Mouse (Mus musculus) stomach, postnatal 0 days (tissue): Measurements from ENCODE around the gene Rasgef1b. TPM values are rescaled to one million over a fixed set of nuclear protein-coding genes. Genes with fewer than 3 reads are reported as not detected.

Source experiments
- ATAC-seq: fragments of 200-750 bp; cut with Nextera tagmentation; 2 replicates; pipeline ENCODE4 v1.8.0; 2017; ENCODE audit not compliant: low FRiP score, low TSS enrichment
- DNase-seq: peaks from one replicate; pipeline ENCODE4 v3.0.0-alpha.2; 2016; ENCODE audit warnings: low spot score
- H3K27ac ChIP-seq: fragments of 300-500 bp; sonication (generic); replicated peaks from 2 replicates; pipeline ENCODE4 v1.5.1; 2014; ENCODE audit warnings: mild to moderate bottlenecking, control low read depth
- H3K27me3 ChIP-seq: fragments of 300-500 bp; sonication (generic); 2 replicates; pipeline ENCODE4 v1.6.1; 2014; ENCODE audit warnings: low read length; ENCODE audit not compliant: control insufficient read depth, insufficient read depth
- H3K36me3 ChIP-seq: fragments of 300-500 bp; sonication (generic); 2 replicates; pipeline ENCODE4 v1.6.1; 2014; ENCODE audit warnings: low read length, mixed read lengths; ENCODE audit not compliant: control insufficient read depth, insufficient read depth
- H3K4me1 ChIP-seq: fragments of 300-500 bp; sonication (generic); replicated peaks from 2 replicates; pipeline ENCODE4 v1.6.1; 2014; ENCODE audit warnings: antibody characterized with exemption; ENCODE audit not compliant: control insufficient read depth, insufficient read depth
- H3K4me2 ChIP-seq: fragments of 300-500 bp; sonication (generic); replicated peaks from 2 replicates; pipeline ENCODE4 v1.6.1; 2014; ENCODE audit warnings: low read depth, mild to moderate bottlenecking, control low read depth, moderate library complexity
- H3K4me3 ChIP-seq: fragments of 300-500 bp; sonication (generic); 2 replicates; pipeline ENCODE4 v1.5.1; 2014; ENCODE audit warnings: low read depth, low read length, control low read depth
- H3K9ac ChIP-seq: fragments of 300-500 bp; sonication (generic); 2 replicates; pipeline ENCODE4 v1.6.1; 2014; ENCODE audit warnings: mild to moderate bottlenecking, low read length, control low read depth, mixed read lengths
- H3K9me3 ChIP-seq: fragments of 300-500 bp; sonication (generic); 2 replicates; pipeline ENCODE4 v1.6.1; 2016; ENCODE audit warnings: low read length; ENCODE audit not compliant: control insufficient read depth
- CTCF ChIP-seq: IDR thresholded peaks from 2 replicates; pipeline ENCODE4 v1.5.1; 2016; ENCODE audit warnings: antibody characterized with exemption, low read depth, mild to moderate bottlenecking, moderate library complexity
- EP300 ChIP-seq: optimal IDR thresholded peaks from 2 replicates; pipeline ENCODE3; 2016; ENCODE audit warnings: antibody characterized with exemption
- WGBS: fragments of 180-500 bp; shearing (Covaris S2); extraction: QIAGEN DNeasy Blood & Tissue Kit; methylation state at CpG from one replicate; pipeline ENCODE4 v1.1.7; 2014; 5-methylcytosine and 5-hydroxymethylcytosine counted together
- polyA plus RNA-seq: library from polyadenylated mRNA; unstranded; fragments of >200 nt; fragmentation: Nextera tagmentation; extraction: Ambion mirVana; gene quantifications from 2 replicates; pipeline ENCODE4 v1.2.1, GENCODE M21; 2015

The Rasgef1b gene
- polyA plus RNA-seq, 1 experiment from 2014 or later, result 37.4 TPM

DNA sequence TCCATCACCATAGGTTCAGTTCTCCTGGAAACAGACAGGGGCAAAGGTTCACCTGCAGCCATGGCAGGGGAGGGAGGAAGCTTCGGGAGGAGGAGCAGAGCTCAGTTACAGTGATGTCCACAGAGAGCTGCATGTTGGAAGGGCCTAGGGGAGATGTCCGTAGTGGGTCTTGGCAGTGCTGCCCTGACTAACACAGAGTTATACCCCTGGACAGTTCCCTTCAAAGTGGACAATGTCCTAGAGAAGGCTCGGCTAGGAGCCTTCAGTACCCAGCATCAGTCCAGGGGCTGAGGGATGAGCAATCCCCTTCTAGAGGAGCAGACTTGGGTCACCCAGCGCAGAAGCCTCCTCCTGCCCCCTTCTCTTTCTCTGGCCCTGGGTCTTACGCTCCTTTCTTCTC is 121.3 kb downstream of the Rasgef1b start:
- no peak overlapping the region for H3K4me2 ChIP-seq
- no peaks in the 10 kb centered on the region for H3K4me1 ChIP-seq
- H3K27me3 ChIP-seq, result no peaks in the 10 kb centered on the region
- no peak for TF ChIP-seq CTCF
- TF ChIP-seq EP300, result no peak
- H3K36me3 ChIP-seq, result no peaks in the 10 kb centered on the region
- 74% methylated on average over 5 of the region's 5 CpGs for WGBS
- DNase-seq (no peak), ATAC-seq (no peak)
- no peak overlapping the region for H3K27ac ChIP-seq
- H3K9me3 ChIP-seq, result no peaks in the 10 kb centered on the region
- no peak overlapping the region for H3K9ac ChIP-seq
- no peak overlapping the region for H3K4me3 ChIP-seq

DNA sequence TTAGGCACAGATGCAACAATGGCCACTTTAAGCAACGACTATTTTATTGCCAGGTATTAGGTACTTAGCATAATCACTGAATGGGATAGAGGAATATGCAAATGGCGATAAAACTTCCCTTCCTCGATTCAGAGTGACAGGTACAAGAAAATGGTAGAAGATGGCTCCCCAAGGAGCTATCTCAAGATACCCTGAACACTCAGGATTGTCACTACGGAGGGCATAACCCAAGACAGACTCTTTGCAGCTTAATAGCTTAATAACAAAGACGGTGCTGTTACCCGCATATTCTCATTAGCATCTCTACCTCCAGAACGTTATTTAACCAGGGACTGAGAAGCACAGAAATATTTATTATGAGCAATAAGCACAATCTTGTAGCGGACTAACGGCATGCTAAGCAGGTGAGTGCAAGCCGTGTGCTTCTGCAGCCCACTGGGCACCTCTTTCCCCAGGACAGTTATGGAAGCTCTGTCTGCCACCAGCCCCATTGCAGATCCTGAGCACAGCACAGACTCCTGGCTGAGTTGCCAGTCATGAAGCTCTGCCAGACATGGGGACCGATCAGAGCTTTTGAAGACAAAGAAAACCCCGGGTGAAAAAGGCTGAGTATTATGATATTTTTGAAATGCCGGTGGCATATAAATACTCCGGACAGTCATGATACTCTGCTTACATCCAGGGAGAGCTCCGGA is 122.6 kb downstream of the Rasgef1b start:
- no peak for ATAC-seq
- Histone ChIP-seq H3K4me2 (no peak overlapping the region), H3K4me1 (no peaks in the 10 kb centered on the region), H3K9me3 (no peaks in the 10 kb centered on the region), H3K27ac (no peak overlapping the region), H3K4me3 (no peak overlapping the region), H3K36me3 (no peaks in the 10 kb centered on the region), H3K9ac (no peak overlapping the region), H3K27me3 (no peaks in the 10 kb centered on the region)
- DNase-seq, result no peak
- TF ChIP-seq CTCF (no peak), EP300 (no peak)
- 84% methylated on average over 15 of the region's 15 CpGs for WGBS

DNA sequence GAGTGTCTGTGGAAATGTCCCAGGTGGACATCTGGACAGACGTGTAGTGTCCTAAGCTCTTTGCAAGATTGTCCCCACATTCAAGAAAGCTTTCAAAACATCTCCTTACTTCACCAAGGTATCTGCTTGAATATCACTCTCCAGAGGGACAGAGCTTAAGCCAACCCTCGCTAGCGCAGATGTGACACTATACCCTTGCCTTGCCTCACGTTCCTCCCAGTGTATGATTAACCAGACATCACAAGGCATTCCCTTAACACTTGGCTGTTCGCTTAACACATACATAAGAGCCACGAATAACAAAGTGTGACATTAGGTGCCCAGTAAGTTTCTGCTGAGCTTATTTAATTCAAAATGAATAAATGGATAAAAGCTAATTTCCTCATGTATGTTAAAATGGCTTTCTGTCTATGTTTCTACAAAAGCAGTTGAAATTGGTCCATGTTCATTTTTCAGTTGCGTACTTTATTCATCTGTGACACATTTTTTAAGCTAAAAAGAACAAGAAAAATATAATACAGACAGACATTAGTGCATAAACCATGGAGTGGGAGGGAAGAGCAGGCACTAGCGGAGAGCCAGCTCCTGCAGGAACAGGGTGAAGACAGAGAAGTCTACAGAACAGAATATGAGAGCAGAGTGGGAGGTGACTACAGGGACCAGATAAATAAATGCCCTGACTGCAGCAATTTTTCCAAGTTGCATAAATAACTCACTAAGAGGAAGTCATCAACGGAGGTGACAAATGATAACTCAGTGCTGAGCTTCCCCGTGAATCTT is 126.4 kb downstream of the Rasgef1b start:
- H3K4me2 ChIP-seq, result no peak overlapping the region
- ATAC-seq (no peak), DNase-seq (no peak)
- no peaks in the 10 kb centered on the region for H3K27me3 ChIP-seq
- H3K4me1 ChIP-seq, result no peaks in the 10 kb centered on the region
- no peak overlapping the region for H3K9ac ChIP-seq
- H3K9me3 ChIP-seq, result no peaks in the 10 kb centered on the region
- no peaks in the 10 kb centered on the region for H3K36me3 ChIP-seq
- 64% methylated on average over 10 of the region's 10 CpGs for WGBS
- H3K27ac ChIP-seq, result no peak overlapping the region
- TF ChIP-seq EP300 (no peak), CTCF (no peak)
- H3K4me3 ChIP-seq, result no peak overlapping the region

DNA sequence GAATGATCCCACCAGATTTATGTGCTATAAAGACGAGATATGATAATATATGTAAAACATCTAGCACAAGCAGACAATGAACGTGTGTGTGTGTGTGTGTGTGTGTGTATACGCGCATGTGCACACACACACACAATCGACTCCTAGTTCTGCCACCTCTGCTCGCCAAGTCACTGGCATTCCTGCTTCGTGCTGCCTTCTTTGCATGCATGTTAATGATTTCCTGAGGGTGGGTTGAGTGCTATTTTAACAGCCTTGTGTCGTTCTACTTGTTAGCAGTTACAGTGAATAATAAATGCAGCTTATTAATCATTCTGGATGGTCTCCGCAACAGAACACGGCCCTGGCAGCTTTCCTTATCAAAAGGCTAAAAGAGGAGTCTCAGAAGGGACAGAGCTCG is 129.5 kb downstream of the Rasgef1b start:
- TF ChIP-seq EP300, result no peak
- no peak for TF ChIP-seq CTCF
- H3K27me3 ChIP-seq, result no peaks in the 10 kb centered on the region
- no peaks in the 10 kb centered on the region for H3K4me1 ChIP-seq
- WGBS, result 67% methylated on average over 11 of the region's 11 CpGs
- H3K4me2 ChIP-seq, result no peak overlapping the region
- H3K27ac ChIP-seq, result no peak overlapping the region
- no peaks in the 10 kb centered on the region for H3K9me3 ChIP-seq
- H3K9ac ChIP-seq, result no peak overlapping the region
- H3K4me3 ChIP-seq, result no peak overlapping the region
- DNase-seq (no peak), ATAC-seq (no peak)
- no peaks in the 10 kb centered on the region for H3K36me3 ChIP-seq

DNA sequence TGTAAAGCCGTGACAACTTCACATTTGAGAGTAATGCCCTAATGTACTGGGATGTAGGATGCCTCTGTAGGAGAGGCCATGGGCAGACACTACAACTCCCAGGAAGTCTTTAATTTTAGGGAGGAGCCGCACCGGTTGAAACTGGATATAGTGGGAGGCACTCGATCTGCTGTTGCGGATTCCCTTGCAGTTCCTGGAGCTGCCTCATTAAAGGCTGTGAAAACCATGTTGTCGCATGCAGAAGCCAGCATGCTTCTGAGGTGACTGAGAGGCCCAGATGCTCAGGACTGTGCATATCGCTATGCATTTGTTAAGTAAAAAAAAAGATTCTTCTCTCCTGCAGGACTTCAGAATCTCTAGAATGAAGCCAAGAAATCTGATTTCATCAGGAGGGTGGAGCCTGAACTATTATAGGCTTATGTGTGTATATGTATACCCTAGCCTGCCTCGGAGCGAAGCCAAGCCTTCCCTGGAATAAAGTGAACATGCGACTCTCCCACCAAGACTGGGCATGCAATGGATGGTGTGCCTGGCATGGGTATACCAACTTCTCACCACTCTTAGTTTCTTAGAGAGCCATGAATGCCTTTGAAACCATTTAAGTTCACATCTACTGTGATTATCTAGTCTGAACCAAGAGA is 130.3 kb downstream of the Rasgef1b start:
- Histone ChIP-seq H3K9me3 (no peaks in the 10 kb centered on the region), H3K36me3 (no peaks in the 10 kb centered on the region), H3K9ac (no peak overlapping the region), H3K4me2 (peak overlapping the region; percentile 35), H3K4me1 (no peaks in the 10 kb centered on the region), H3K27me3 (no peaks in the 10 kb centered on the region), H3K4me3 (no peak overlapping the region), H3K27ac (no peak overlapping the region)
- WGBS, result 29% methylated on average over 10 of the region's 10 CpGs
- peak; percentile 42; the same call in 1 of the 2 replicates for ATAC-seq
- TF ChIP-seq CTCF (0 out of 2 replicates have a peak, but pooled peaks have one; percentile 4), EP300 (no peak)
- DNase-seq, result no peak
